Mouse (Mus musculus) embryonic fibroblast, embryonic 13.5 days (primary cell): ENCODE measurements at regions not wholly inside any gene's neighbourhood (a gene's known extent, or its start where the extent isn't known, plus 50 kb on each side); places are given as distances from the start of the nearest gene placed in this dataset.

ENCODE experiments used
- CTCF ChIP-seq: IDR thresholded peaks from 2 replicates; pipeline ENCODE4 v1.5.1; 2011; ENCODE audit warnings: mild to moderate bottlenecking, control low read depth, low read length, moderate library complexity, borderline replicate concordance; ENCODE audit not compliant: insufficient read depth
- POLR2A ChIP-seq: IDR thresholded peaks from 2 replicates; pipeline ENCODE4 v1.6.1; 2011; ENCODE audit warnings: low read depth, mild to moderate bottlenecking, control low read depth, low read length, moderate library complexity

DNA sequence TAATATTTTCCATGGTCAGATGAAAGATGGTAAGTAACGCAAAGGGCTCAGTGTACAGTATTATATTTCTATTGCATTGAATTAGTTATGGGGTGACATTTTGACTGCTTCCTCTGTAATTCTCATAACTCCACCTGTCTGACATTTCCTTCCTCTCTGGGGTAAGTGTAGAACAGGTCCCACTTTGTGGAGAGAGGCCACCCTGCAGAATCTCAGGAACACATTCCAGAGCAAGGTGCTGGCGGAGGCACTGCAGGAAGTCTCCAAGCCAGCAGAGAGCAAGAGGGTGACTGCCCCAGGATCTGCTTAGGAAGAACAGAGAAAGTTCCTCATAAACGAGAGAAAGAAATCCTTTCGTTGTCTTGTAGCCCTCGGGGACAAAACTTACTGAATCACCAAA, 95.4 kb upstream of the Hes1 start:
- TF ChIP-seq POLR2A (no peak), CTCF (no peak)
